Mouse (Mus musculus) CH12F3 (cell line): ENCODE results near the gene Slc38a10.

Experiments used
- in situ Hi-C: fragments of 300-500 bp; cut with MboI; formaldehyde crosslinking; loops from 2 replicates; pipeline ENCODE4 v1.14.3; 2020; ENCODE audit warnings: low sequenced_read_pairs

Gene Slc38a10

DNA sequence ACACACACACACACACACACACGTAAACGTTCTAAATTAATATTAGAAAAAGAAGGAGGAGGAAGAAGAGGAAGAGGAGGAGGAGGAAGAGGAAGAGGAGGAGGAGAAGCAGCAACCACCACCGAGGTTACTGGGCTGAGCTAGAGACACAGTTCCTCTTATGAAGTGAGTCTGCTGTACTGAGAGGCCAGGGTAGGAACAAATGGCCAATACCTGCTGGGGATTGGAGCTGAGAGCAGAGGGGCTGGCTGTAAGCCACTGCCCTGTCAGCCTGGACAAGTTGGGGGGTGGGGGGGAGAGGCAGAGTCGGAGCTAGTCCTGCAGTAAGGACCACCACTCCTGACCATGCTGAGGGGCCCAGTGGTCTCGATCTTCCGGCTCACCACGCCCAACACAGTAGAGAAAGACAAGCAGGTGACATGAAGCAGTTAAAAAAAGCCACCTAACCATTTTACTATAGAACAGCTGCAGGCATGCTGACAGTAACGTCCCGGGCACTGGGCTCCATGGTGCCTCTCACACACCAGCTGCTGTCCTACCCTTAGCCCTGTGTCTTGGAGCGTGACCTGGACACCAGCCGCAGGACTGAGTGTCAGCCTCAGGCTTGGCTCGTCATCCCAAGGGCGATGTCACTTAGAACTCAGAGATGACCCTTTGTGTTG lies 87.0 kb downstream of the Slc38a10 start:
- in situ Hi-C loops = no loop called here

GRCm38 (mm10) chr11:120063326-120063725 lies 87.8 kb downstream of the Slc38a10 start:
- in situ Hi-C loops = no loop called here

DNA sequence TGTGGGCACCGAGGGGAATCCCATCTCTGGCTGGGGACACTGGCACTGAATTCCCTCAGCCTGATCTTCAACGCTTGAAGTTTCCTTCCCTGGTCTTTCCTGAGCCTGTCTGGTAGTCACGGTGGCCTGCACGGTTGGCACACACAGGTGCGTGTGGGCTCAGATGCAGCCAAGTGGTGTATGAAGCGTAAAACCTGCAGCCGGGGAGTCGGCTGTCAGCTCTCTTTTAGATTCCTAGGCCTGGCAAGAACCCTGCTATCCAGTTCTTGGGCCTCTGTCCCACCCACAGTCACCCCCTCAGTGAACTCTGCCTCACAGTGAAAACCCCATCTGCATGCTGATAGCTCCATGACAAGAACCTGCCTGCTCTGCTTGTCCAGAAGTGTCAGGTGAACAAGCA lies 90.5 kb downstream of the Slc38a10 start:
- in situ Hi-C loops = no loop called here

DNA sequence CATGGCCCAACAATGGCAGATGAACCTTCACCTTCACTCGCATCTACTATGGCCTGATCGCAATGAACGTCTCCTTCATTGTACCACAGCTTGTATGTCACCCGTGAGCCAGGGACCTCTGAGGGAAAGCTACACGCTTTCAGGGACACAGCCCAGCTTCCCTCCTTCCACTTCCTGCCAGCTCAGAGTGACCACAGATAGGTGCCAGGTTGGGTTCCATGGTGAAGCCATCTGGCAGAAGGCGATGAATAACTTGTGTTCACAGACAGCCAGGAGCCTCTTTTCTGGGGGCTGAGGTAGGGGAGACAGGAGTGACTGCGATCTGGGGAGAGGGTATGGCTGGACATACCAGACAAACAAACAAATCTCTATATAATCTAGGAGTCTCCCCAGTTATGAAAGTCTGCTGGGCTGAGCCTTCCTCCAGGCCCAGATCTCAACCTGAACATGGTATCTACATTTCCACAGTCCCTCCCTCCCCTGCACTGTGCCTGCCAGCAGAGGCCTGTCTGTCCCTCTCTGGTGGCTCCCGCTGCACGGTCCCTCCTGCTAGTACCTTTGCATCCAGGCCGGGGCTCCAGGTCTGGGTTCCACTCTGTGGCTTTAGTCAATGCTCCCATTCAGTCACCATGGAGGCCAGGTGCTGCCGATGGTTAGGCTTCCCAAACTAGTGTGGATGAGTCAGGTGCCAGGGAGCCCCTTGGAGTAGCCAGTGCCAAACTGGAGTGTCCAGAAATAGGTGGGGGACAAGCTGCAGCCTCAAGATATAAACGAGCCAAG lies 95.0 kb downstream of the Slc38a10 start:
- in situ Hi-C loops = no loop called here
